Mouse (Mus musculus) retina, embryonic 14.5 days (tissue): ENCODE data around the gene Ubtd2.
A peak's percentile ranks its signal among the peaks of the same experiment; 100 is the strongest.

Source experiments
- DNase-seq: peaks from one replicate; pipeline ENCODE4 v3.0.0-alpha.2; 2015; ENCODE audit warnings: low spot score

The Ubtd2 gene

GRCm38 (mm10) chr11:32545605-32546004, 90.4 kb downstream of the Ubtd2 start:
- no peak for DNase-seq

- no peak for DNase-seq
Measured at GRCm38 (mm10) chr11:32546483-32546882, 91.3 kb downstream of the Ubtd2 start.

GRCm38 (mm10) chr11:32547391-32547947, 92.3 kb downstream of the Ubtd2 start:
- no peak for DNase-seq

DNA sequence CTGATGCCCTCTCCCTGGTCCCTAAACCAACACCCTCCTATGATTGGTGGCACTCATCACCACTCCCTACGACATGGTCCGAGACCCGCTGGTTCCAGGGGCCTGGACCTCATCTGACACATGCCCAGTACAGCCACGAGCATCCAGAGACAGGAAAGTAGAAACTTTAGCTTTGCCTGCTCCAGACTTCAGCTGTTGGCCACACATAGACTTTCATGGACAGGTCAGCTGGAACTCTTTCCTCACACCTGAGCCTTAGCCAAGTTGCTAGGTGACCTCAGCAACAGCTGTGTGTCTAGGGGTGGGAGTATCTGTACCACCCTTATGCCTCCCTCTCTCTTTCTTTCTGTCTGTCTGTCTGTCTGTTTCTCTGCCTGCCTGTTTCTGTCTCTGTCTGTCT, 93.1 kb downstream of the Ubtd2 start:
- no peak for DNase-seq

DNA sequence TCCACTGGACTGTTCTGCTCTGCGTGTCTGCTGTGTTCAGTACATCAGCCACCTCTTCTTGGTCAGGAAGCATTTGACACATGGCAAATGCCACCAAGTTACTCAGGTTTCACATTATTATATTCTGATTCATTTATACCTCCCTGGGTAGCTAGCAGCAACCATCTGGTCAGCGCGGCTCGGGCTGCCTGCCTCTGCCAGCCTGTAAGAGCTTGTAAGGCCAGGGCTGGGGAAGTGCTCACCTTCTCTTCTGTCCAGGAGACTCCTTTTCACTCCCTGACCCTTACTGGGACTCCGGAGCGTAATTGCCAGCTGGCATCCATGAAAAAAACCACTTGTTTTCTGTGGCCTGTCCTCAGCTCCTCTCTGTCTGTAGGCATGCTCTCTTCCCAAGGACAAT, 94.1 kb downstream of the Ubtd2 start:
- DNase-seq, result no peak

- peak; percentile 74 for DNase-seq
Measured at GRCm38 (mm10) chr11:32550102-32550501, 94.9 kb downstream of the Ubtd2 start.

- DNase-seq, result no peak
Measured at GRCm38 (mm10) chr11:32551056-32551455, 95.9 kb downstream of the Ubtd2 start.

GRCm38 (mm10) chr11:32551579-32552297, 96.6 kb downstream of the Ubtd2 start:
- no peak for DNase-seq

GRCm38 (mm10) chr11:32552401-32553090, 97.4 kb downstream of the Ubtd2 start:
- DNase-seq, result no peak

- no peak for DNase-seq
Measured at GRCm38 (mm10) chr11:32553311-32554140, 98.4 kb downstream of the Ubtd2 start.

- no peak for DNase-seq
Measured at GRCm38 (mm10) chr11:32554141-32555091, 99.2 kb downstream of the Ubtd2 start.

GRCm38 (mm10) chr11:32555103-32555689, 100.0 kb downstream of the Ubtd2 start:
- DNase-seq, result no peak

GRCm38 (mm10) chr11:32556333-32556990, 101.3 kb downstream of the Ubtd2 start:
- DNase-seq, result no peak

DNA sequence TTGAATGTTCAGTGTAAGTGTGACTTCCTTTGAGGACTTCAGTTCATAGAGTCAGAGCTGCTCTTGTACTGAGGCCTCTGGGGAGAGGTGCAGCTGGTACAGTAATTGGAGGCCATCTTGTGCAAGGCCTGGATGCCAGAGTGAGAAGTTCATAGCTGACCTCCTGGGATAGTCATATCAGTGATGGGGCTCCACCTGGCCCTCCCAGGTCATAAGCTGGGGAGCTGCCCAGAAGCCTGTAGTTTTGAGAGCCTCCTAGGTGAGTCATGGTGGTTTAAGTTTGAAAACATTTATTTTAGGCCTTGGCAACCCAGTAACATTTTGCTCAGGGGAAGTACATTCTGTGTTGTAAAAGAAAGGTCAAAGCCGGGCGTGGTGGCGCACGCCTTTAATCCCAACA, 102.9 kb downstream of the Ubtd2 start:
- no peak for DNase-seq

DNA sequence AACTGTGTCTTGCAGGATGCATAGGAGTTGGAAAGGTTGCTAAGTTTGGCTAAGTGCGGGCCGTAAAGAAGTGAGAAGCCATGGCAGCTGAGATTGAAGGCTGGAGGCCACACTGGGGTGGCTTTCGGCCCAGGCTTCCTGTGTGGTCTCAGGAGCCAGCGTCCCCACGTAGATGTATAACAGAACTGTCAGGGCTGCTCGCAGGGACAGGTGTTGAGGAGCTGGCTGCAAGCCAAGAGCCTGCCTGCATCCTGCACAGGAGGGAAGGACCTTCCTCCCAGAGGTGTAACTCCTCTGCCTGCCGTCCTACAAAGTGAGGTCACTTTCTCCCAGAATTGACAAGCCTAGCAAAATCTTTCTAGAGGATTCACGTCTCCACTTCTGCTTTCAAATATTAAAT, 103.5 kb downstream of the Ubtd2 start:
- DNase-seq, result no peak

GRCm38 (mm10) chr11:32560015-32560770, 105.0 kb downstream of the Ubtd2 start:
- no peak for DNase-seq

DNA sequence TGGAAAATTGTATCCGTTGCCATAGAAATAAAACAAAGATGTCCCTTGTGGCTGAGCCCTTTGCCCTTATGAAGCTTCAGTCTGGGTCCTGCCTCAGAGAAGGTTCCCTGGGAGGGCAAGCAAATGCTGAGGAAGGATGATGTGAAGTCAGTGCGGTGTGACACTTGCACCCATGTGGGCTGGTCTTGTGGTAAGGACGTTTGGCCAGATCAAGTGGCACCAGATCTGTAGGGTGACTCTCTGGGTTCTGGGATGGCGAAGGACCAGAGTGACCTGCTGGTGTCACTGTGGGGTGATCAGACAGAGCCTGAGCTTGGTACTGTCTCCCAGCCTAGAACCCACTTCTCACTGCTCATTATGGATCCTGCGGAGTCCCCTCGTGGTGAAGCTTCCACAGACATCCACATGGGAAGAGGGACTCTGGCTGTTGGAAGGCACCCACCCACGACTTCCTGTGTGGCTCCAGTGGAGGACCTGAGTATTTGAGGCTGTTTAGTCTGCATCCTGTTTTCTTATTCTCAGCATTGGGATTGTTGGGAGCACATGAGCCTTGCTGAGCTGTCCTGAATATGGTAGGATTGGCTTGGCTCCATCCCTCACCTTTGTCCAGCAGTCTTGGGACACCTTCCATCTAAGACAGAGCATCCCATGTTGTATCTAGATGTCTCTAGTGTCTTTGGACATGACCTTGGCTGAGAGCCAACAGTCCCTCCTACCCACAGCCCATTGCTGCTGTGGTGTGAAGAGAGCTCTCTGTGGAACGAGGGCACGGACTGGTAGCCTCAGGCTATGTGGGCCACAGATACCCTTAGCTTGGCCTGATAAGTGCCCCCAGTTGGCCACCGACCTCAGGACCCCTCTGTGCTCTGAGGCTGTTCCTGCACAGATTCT, 106.5 kb downstream of the Ubtd2 start:
- no peak for DNase-seq

GRCm38 (mm10) chr11:32562706-32563105, 107.5 kb downstream of the Ubtd2 start:
- no peak for DNase-seq

DNA sequence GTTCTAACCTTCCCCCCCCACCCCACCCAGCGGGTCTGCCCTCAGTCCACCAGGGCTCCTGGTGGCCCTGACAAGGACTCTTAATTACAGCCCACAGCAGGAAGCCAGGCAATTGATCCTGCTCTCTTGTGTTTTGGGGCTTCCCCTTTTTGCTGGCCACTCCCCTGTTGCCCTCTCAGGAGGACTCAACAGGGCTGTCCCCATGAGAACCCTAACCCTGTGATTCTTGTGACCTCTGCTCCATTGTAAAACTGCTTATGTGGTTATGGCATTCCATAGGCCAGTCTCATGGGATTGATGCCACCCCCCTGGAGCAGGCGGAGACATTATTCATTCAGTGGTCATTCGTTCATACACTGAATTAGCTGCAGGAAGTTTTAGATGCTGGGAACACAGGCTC, 108.5 kb downstream of the Ubtd2 start:
- DNase-seq, result no peak
